Mouse (Mus musculus) brown adipose tissue, adult 24 weeks (tissue): ENCODE data around the gene Wdr81. TPM values are rescaled to one million over a fixed set of nuclear protein-coding genes. Genes with fewer than 3 reads are reported as not detected.

Experiments
- H3K27ac ChIP-seq: fragments of 200-500 bp; replicated peaks from 2 replicates; pipeline ENCODE4 v1.5.1; 2012; ENCODE audit warnings: low read depth, mild to moderate bottlenecking, low read length
- H3K4me1 ChIP-seq: fragments of 200-500 bp; 2 replicates; pipeline ENCODE4 v1.6.1; 2012; ENCODE audit warnings: low read length, mixed read lengths; ENCODE audit not compliant: control insufficient read depth, insufficient read depth, insufficient read length
- H3K4me3 ChIP-seq: fragments of 200-500 bp; 2 replicates; pipeline ENCODE4 v1.5.1; 2012; ENCODE audit warnings: low read depth, mild to moderate bottlenecking, low read length, moderate library complexity; ENCODE audit not compliant: insufficient read depth
- polyA plus RNA-seq: library from polyadenylated mRNA; stranded (reverse); fragments of >200 nt; gene quantifications from 2 replicates; pipeline ENCODE4 v1.2.4, GENCODE M21; 2012; ENCODE audit not compliant: missing spikeins, insufficient read depth, insufficient read length

Gene Wdr81
- polyA plus RNA-seq, 1 experiment = 5.5 TPM

- Histone ChIP-seq H3K27ac (peak overlapping the region; percentile 70; the same call in 1 of the 2 replicates), H3K4me3 (peak overlapping the region; percentile 77; the same call in 1 of the 2 replicates), H3K4me1 (peaks cover 27% of the 10 kb centered on the region)
Measured at GRCm38 (mm10) chr11:75455041-75455736, 672 bp upstream of the Wdr81 start.

DNA sequence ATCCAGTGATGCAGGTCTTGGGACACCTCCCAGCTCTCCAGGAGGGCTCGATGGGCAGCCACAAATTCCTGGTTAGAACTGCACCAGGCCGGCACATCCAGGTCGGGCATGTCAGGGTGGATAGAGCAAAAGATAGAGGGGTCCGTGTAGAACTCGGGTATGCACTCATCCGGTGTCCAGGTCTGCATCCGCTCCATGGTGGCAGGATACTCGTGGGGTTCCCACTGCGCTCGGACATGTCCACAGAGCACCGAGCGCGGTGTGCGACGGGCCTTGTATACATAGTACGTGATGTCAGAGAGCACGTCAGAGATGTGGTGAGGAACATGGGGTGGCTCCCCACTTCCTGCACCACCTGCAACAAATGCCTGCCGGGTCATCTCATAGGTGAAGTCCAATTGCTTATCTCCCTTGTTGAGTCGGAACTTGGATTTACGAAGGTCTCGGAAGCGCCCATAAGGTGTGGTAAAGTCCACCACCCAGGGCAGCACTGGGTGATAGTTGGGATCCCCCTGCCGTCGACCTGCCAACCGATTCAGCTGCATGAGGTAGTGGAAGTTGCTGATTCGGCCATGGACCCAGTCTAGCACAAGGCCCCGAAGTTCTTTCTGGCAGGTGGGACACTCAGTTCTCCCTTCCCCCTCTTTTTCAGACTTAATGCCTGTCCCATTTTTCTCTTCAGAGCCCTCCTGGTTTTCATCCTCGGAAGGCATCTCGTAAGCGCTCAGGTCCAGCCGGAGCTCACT is 1.5 kb downstream of the Wdr81 start:
- peak overlapping the region; percentile 77; the same call in 1 of the 2 replicates for H3K4me3 ChIP-seq
- no peak overlapping the region for H3K27ac ChIP-seq
- peaks cover 12% of the 10 kb centered on the region for H3K4me1 ChIP-seq

- Histone ChIP-seq H3K4me3 (no peak overlapping the region), H3K4me1 (peaks cover 12% of the 10 kb centered on the region), H3K27ac (no peak overlapping the region)
Measured at GRCm38 (mm10) chr11:75452081-75452480, 2.4 kb downstream of the Wdr81 start.

DNA sequence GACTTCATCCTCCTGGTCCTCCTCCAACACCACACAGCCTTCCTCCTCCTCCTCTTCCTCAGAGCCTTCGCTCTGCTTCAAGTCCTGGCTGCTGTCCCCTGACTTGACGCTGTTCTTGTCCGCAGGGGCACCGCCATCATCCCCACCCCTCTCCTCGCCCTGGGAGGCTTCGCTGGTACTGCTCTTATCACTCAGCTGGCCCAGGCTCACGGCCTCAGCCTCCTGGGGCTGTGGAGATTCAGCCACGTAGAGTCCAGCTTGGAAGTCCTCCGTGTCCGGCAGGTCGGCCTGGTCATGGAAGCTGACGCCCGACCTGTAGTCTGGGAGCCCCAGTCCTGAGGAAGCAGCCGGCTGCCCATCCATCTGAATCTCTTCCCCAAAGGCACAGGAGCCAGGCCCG is 3.6 kb downstream of the Wdr81 start:
- Histone ChIP-seq H3K27ac (no peak overlapping the region), H3K4me3 (no peak overlapping the region), H3K4me1 (peaks cover 12% of the 10 kb centered on the region)

DNA sequence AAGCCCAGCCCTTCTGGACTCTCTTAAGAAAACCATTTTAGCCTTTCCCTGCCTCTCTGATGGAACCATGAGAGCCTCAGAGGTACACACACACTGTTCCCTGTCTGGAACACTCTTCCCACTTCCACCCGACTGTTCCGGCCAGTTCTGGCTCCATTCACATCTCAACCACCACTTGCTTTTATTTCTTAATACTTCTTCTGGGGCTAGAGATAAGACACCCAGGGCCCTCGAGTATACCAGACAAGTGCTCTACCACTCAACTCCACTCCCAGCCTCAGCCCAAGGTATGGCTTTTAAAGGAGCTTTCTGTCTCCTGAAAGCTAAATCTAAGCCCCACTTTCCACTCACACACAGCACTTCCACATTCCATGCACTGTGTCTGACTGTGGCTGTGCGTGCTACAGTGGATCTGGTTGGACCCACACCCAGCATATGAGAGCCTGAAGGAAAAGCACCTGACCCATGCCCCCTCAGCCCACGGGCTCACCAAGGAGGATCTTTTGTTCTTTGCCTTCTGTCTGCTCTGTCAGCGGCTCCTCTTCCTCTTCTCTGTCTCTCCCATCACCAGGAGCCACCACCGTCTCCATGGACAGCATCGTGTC is 4.1 kb downstream of the Wdr81 start:
- H3K4me1 ChIP-seq = peaks cover 12% of the 10 kb centered on the region
- H3K27ac ChIP-seq = no peak overlapping the region
- no peak overlapping the region for H3K4me3 ChIP-seq

DNA sequence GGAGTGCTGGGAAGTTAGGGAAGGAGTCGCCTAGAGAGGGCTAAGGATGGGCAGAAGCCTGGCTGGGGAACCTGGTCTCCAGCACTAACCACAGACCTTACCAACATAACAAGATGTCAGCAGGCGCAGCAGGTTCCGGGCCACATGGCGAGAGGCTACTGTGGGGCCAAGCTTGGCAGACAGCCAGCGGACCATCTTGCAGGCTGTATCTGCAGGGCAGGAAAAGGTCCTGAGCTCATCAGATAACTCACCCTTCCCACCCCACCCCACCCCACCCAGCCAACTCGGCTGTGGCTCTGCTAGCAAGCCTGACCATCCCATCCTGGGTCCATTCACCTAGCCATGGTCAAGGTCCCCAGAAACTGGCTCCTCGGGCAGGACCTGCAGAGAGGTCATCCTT is 4.8 kb downstream of the Wdr81 start:
- Histone ChIP-seq H3K4me1 (peaks cover 8% of the 10 kb centered on the region), H3K27ac (no peak overlapping the region), H3K4me3 (no peak overlapping the region)

DNA sequence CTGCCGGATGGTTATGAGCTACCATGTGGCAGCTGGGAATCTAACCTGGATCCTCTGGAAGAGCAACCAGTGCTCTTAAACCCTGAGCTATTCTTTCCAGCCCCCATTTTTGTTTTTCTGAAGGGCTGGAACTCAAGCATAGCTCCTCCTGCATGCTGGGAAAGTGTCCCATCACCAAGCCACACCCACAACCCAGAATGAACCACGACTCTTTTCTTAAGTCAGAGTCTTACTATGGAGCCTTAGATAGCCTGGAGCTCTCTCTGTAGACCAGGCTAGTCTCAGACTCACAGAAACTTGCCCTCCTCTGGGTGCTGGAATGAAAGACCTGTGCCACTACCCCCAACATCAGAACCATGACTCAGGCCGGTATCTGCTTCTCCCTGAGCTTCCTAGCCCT is 5.9 kb downstream of the Wdr81 start:
- Histone ChIP-seq H3K4me3 (no peak overlapping the region), H3K27ac (no peak overlapping the region), H3K4me1 (peaks cover 3% of the 10 kb centered on the region; the same call in 1 of the 2 replicates)

- H3K4me1 ChIP-seq = no peaks in the 10 kb centered on the region
- no peak overlapping the region for H3K27ac ChIP-seq
- no peak overlapping the region for H3K4me3 ChIP-seq
Measured at GRCm38 (mm10) chr11:75443711-75444110, 10.8 kb downstream of the Wdr81 start.

- Histone ChIP-seq H3K27ac (no peak overlapping the region), H3K4me1 (no peaks in the 10 kb centered on the region; the same call in 1 of the 2 replicates), H3K4me3 (no peak overlapping the region)
Measured at GRCm38 (mm10) chr11:75441601-75442000, 12.9 kb downstream of the Wdr81 start.

GRCm38 (mm10) chr11:75441034-75441433 is 13.5 kb downstream of the Wdr81 start:
- no peak overlapping the region for H3K4me3 ChIP-seq
- H3K27ac ChIP-seq = no peak overlapping the region
- H3K4me1 ChIP-seq = no peaks in the 10 kb centered on the region; the same call in 1 of the 2 replicates

DNA sequence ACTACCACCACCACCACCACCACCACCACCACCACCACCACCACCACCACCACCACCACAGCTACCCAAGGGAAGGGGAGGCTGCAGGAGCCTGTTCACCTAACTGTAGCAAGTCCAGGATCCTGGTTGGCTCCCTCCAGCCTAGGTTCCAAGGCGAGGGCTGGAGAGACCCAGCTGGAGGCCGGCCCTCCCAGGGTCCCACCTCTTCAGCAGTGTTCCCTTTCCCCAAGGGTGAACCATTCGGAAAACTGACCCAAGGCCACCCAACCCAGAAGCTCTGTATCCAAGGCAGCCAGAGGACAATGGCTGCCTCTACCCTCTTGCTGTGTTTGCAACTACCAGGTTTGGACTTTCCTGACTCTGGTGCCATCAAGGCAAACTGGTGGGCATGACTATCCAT is 14.6 kb downstream of the Wdr81 start:
- Histone ChIP-seq H3K4me1 (no peaks in the 10 kb centered on the region; the same call in 1 of the 2 replicates), H3K27ac (no peak overlapping the region), H3K4me3 (no peak overlapping the region)

GRCm38 (mm10) chr11:75439363-75439762 is 15.2 kb downstream of the Wdr81 start, which contains the start of gene Serpinf2:
TSS of gene Serpinf2 (minus strand) at chr11:75439591.
- no peak within 1 kb of the TSS for H3K4me3 ChIP-seq
- H3K27ac ChIP-seq = no peak within 1 kb of the TSS
- H3K4me1 ChIP-seq = no peaks in the 10 kb centered on the region; the same call in 1 of the 2 replicates

- no peak overlapping the region for H3K4me3 ChIP-seq
- no peaks in the 10 kb centered on the region; the same call in 1 of the 2 replicates for H3K4me1 ChIP-seq
- H3K27ac ChIP-seq = no peak overlapping the region
Measured at GRCm38 (mm10) chr11:75438804-75439203, 15.7 kb downstream of the Wdr81 start.

DNA sequence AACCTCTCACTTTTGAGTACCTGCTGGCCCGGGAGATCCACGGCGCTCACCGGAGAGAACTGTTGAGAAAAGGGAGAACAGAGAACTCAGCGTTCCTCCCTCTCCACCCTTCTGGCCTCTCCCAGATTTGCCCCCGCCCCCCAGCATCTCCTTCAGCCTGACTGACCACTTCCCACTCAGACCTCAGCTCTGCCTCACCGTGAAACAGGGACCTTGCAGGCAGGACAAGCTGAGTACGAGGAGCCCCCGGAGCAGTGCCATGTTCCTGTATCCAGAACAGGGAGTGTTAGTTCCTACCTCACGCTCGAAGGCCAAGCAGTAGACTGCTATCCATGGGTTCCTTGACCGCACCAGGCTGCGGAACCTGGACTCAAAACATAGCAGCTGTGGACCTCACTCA is 16.3 kb downstream of the Wdr81 start:
- Histone ChIP-seq H3K4me1 (no peaks in the 10 kb centered on the region; the same call in 1 of the 2 replicates), H3K4me3 (no peak overlapping the region), H3K27ac (no peak overlapping the region)

- Histone ChIP-seq H3K4me3 (no peak overlapping the region), H3K27ac (no peak overlapping the region), H3K4me1 (no peaks in the 10 kb centered on the region; the same call in 1 of the 2 replicates)
Measured at GRCm38 (mm10) chr11:75434138-75434537, 20.4 kb downstream of the Wdr81 start.
